9 mouse cellular contexts compared by ENCODE assay signal in genomic region chr3:78581868-78582267, GRCm38 (mm10).
DNase-seq lines count a peak whose midpoint lies in the region; ATAC-seq and TF ChIP-seq lines count a peak whose summit lies in the region.
"Had no signal": no experiment of that assay in that cellular context is flagged by ENCODE, and none has a peak within 500 bp of the region (broad histone marks: within the 10 kb centered on the region; RNA-seq: fewer than 3 reads in every experiment).

No protein-coding gene starts in this region.

- no peak for TF ChIP-seq POLR2A in kidney, adult 2 months (IDR thresholded peaks at IDR 0.05; ENCODE audit: low read depth, low read length)

- no peak overlapping the region for H3K4me2 ChIP-seq in hindbrain, embryonic 16.5 days (ENCODE audit: low read length)
- no peak overlapping the region for H3K4me2 ChIP-seq in neural tube, embryonic 11.5 days (ENCODE audit: low read depth)
- no peak overlapping the region for H3K4me2 ChIP-seq in neural tube, embryonic 15.5 days
- no peak overlapping the region for H3K4me2 ChIP-seq in liver, embryonic 11.5 days
- H3K4me2 ChIP-seq: liver, embryonic 13.5 days had no signal

- no peak; the same call in 1 of the 2 replicates for TF ChIP-seq CTCF in kidney, adult 2 months (conservative IDR thresholded peaks at IDR 0.05; ENCODE audit: insufficient read depth, insufficient read length, low read depth, low read length)

- 14% methylated on average over 1 of the region's 1 CpGs for WGBS in hindbrain, embryonic 10.5 days
- WGBS in hindbrain, embryonic 16.5 days, result 4% methylated on average over 1 of the region's 1 CpGs
- 26% methylated on average over 1 of the region's 1 CpGs for WGBS in neural tube, embryonic 11.5 days
- WGBS in neural tube, embryonic 15.5 days, result 14% methylated on average over 1 of the region's 1 CpGs
- 11% methylated on average over 1 of the region's 1 CpGs for WGBS in kidney, adult 2 months
- WGBS in liver, embryonic 11.5 days, result 36% methylated on average over 1 of the region's 1 CpGs

- no peaks in the 10 kb centered on the region for H3K9me3 ChIP-seq in hindbrain, embryonic 10.5 days
- no peaks in the 10 kb centered on the region for H3K9me3 ChIP-seq in hindbrain, embryonic 16.5 days (ENCODE audit: control insufficient read depth, low read length)
- H3K9me3 ChIP-seq in neural tube, embryonic 11.5 days (ENCODE audit: control insufficient read depth, low read length), result no peaks in the 10 kb centered on the region
- no peaks in the 10 kb centered on the region for H3K9me3 ChIP-seq in neural tube, embryonic 15.5 days (replicated peaks)
- no peaks in the 10 kb centered on the region for H3K9me3 ChIP-seq in liver, embryonic 11.5 days (ENCODE audit: control insufficient read depth, low read length)
- H3K9me3 ChIP-seq: liver, embryonic 13.5 days had no signal

- H3K36me3 ChIP-seq in hindbrain, embryonic 10.5 days, result no peaks in the 10 kb centered on the region
- H3K36me3 ChIP-seq in hindbrain, embryonic 16.5 days (ENCODE audit: control insufficient read depth, insufficient read depth, low read length), result no peaks in the 10 kb centered on the region
- no peaks in the 10 kb centered on the region for H3K36me3 ChIP-seq in neural tube, embryonic 11.5 days (ENCODE audit: control insufficient read depth, insufficient read depth, low read length)
- no peaks in the 10 kb centered on the region for H3K36me3 ChIP-seq in neural tube, embryonic 15.5 days
- no peaks in the 10 kb centered on the region for H3K36me3 ChIP-seq in kidney, adult 2 months (ENCODE audit: control insufficient read depth, insufficient read depth, low read length)
- H3K36me3 ChIP-seq in liver, embryonic 11.5 days (ENCODE audit: control insufficient read depth, insufficient read depth, low read length), result no peaks in the 10 kb centered on the region
- H3K36me3 ChIP-seq: liver, embryonic 13.5 days had no signal

- DNase-seq in hindbrain, embryonic 10.5 days (ENCODE audit: low spot score), result peak; percentile 23
- DNase-seq in neural tube, embryonic 11.5 days (ENCODE audit: low spot score), result no peak
- DNase-seq in kidney, adult 2 months, result peak; percentile 59
- peak; percentile 6 for DNase-seq in right cerebral cortex, postnatal 14 days
- no peak for DNase-seq in liver, embryonic 11.5 days (ENCODE audit: low spot score)
- DNase-seq: cerebellum, adult 8-10 months; liver, embryonic 13.5 days had no signal

- no peak overlapping the region for H3K9ac ChIP-seq in hindbrain, embryonic 16.5 days (ENCODE audit: low read depth, low read length)
- H3K9ac ChIP-seq in neural tube, embryonic 11.5 days (ENCODE audit: low read length), result no peak overlapping the region
- H3K9ac ChIP-seq in neural tube, embryonic 15.5 days (replicated peaks), result no peak overlapping the region
- no peak overlapping the region for H3K9ac ChIP-seq in liver, embryonic 11.5 days (ENCODE audit: low read depth, low read length)
- H3K9ac ChIP-seq: liver, embryonic 13.5 days had no signal

- H3K27ac ChIP-seq in hindbrain, embryonic 10.5 days, result no peak overlapping the region
- no peak overlapping the region for H3K27ac ChIP-seq in hindbrain, embryonic 16.5 days (ENCODE audit: low read depth, low read length)
- H3K27ac ChIP-seq in neural tube, embryonic 11.5 days (ENCODE audit: low read depth, low read length), result no peak overlapping the region
- H3K27ac ChIP-seq in neural tube, embryonic 15.5 days (replicated peaks), result no peak overlapping the region
- no peak overlapping the region for H3K27ac ChIP-seq in kidney, adult 2 months (ENCODE audit: insufficient read depth, low read depth, low read length)
- no peak overlapping the region for H3K27ac ChIP-seq in liver, embryonic 11.5 days (ENCODE audit: low read depth, low read length)
- H3K27ac ChIP-seq: liver, embryonic 13.5 days had no signal

- H3K4me1 ChIP-seq in hindbrain, embryonic 10.5 days (replicated peaks), result 0 out of 2 replicates have a peak, but pooled peaks cover 3% of the 10 kb centered on the region
- no peaks in the 10 kb centered on the region for H3K4me1 ChIP-seq in hindbrain, embryonic 16.5 days (ENCODE audit: control insufficient read depth, insufficient read depth, low read depth, low read length)
- peaks cover 3% of the 10 kb centered on the region; the same call in 1 of the 2 replicates for H3K4me1 ChIP-seq in neural tube, embryonic 11.5 days (ENCODE audit: control insufficient read depth, insufficient read depth, low read length)
- 0 out of 2 replicates have a peak, but pooled peaks cover 3% of the 10 kb centered on the region for H3K4me1 ChIP-seq in neural tube, embryonic 15.5 days
- no peaks in the 10 kb centered on the region for H3K4me1 ChIP-seq in kidney, adult 2 months (ENCODE audit: control insufficient read depth, insufficient read depth, low read length)
- no peaks in the 10 kb centered on the region for H3K4me1 ChIP-seq in liver, embryonic 11.5 days (replicated peaks; ENCODE audit: control insufficient read depth, insufficient read depth, low read length)
- H3K4me1 ChIP-seq: liver, embryonic 13.5 days had no signal

- H3K4me3 ChIP-seq in hindbrain, embryonic 10.5 days, result no peak overlapping the region
- H3K4me3 ChIP-seq in hindbrain, embryonic 16.5 days (ENCODE audit: low read length), result no peak overlapping the region
- no peak overlapping the region for H3K4me3 ChIP-seq in neural tube, embryonic 11.5 days (ENCODE audit: low read depth, low read length)
- H3K4me3 ChIP-seq in neural tube, embryonic 15.5 days (replicated peaks), result no peak overlapping the region
- H3K4me3 ChIP-seq in kidney, adult 2 months (ENCODE audit: insufficient read depth, low read depth, low read length), result no peak overlapping the region
- H3K4me3 ChIP-seq in liver, embryonic 11.5 days (ENCODE audit: low read depth, low read length), result no peak overlapping the region
- H3K4me3 ChIP-seq: liver, embryonic 13.5 days had no signal

- no peak for ATAC-seq in hindbrain, embryonic 16.5 days
- peak; percentile 43; the same call in 1 of the 2 replicates for ATAC-seq in neural tube, embryonic 11.5 days (ENCODE audit: insufficient read depth, low FRiP score, low TSS enrichment)
- no peak for ATAC-seq in neural tube, embryonic 15.5 days (ENCODE audit: low FRiP score)
- ATAC-seq in liver, embryonic 11.5 days (replicated peaks; ENCODE audit: low FRiP score), result no peak

- H3K27me3 ChIP-seq in hindbrain, embryonic 10.5 days (ENCODE audit: insufficient read depth, poor library complexity, severe bottlenecking), result no peaks in the 10 kb centered on the region
- no peaks in the 10 kb centered on the region for H3K27me3 ChIP-seq in hindbrain, embryonic 16.5 days (replicated peaks; ENCODE audit: control insufficient read depth, insufficient read depth, low read length)
- H3K27me3 ChIP-seq in neural tube, embryonic 11.5 days (ENCODE audit: control insufficient read depth, insufficient read depth, low read length), result no peaks in the 10 kb centered on the region
- no peaks in the 10 kb centered on the region for H3K27me3 ChIP-seq in neural tube, embryonic 15.5 days (replicated peaks)
- no peaks in the 10 kb centered on the region for H3K27me3 ChIP-seq in kidney, adult 2 months (replicated peaks; ENCODE audit: control insufficient read depth, insufficient read depth, low read length)
- H3K27me3 ChIP-seq in liver, embryonic 11.5 days (replicated peaks; ENCODE audit: control insufficient read depth, insufficient read depth, low read length), result no peaks in the 10 kb centered on the region
- H3K27me3 ChIP-seq: liver, embryonic 13.5 days had no signal

Comparison
In these comparisons a context has a peak if more than half of its experiments do, and no peak if none do; other contexts are left out.
1. DNase-seq: peak in hindbrain, embryonic 10.5 days (single experiment), kidney, adult 2 months (single experiment) and right cerebral cortex, postnatal 14 days (single experiment); none in neural tube, embryonic 11.5 days (single experiment) and liver, embryonic 11.5 days (single experiment).